Mouse (Mus musculus) right cerebral cortex, postnatal 25 days (tissue): Measurements from ENCODE around the gene Zfp385b.
A peak's percentile ranks its signal among the peaks of the same experiment; 100 is the strongest.

Experiments
- DNase-seq: peaks from one replicate; pipeline ENCODE4 v3.0.0; 2022

Gene Zfp385b

DNA sequence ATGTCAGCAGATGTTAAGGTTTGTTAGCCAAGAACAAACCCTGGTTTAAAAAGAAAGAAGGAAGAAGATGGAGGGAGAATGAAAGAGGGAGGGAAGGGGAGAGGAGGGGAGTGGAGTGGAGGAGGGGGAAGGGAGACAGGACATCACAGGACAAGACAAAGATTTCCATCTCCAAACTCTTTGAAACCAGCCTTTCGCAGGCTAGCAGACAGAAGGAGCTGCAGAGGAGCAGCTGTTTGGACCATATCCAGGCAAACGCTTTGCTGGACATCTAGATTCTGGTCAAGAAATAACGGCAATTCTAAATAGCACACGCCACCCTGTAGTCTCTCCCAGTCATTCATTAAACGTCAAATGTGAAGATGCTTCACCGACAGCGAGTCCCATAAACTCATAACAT, 38.0 kb downstream of the Zfp385b start:
- no peak for DNase-seq

DNA sequence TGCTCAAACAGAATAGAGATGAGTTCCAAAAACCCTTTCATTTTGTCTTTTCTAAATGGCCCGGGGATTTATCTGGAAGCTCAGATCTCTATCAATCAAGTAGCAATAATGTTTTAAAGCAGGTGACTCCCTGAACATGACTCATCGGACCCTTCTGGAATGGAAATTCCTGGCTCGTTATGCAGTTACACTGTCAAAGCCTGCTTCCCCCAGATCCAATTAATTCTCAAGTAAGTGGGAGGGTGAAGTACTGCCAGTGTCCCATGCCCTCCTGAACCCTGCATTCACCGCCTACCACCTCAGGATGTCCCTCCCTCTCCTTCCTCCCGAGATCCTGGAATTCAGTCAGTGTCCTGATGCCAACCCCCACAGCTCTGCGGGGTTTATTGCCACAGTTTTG, 41.7 kb downstream of the Zfp385b start:
- no peak for DNase-seq

DNA sequence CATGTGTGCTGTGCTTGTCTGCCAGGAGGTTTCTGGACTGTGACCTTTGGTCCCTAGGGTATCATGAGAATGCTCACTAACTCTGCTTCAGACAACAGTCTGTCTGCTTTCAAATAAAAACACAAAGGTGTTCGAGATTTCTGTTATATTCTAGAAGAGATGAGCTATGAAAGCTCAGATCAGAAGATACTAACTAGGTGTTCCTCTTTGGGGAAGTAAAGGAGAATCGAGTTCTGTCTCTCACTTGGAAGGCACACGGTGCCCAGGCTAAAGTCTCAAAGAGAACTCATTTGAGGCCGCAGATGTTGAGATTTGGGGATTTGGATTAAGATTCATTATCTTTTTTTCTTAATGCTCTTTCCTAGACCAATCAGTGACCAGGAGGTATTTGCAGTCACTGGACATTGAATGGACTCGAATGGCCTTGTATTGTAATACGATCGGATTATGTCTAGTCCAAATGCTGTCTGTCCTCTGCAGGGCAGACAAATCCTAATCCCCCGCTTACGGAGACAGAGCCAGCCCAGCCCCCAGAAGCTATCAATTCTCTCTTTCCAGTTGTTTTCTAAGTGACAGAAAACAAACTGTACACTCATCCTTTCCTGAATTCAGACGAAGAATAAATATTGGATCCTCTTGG, 42.3 kb downstream of the Zfp385b start:
- DNase-seq: no peak

DNA sequence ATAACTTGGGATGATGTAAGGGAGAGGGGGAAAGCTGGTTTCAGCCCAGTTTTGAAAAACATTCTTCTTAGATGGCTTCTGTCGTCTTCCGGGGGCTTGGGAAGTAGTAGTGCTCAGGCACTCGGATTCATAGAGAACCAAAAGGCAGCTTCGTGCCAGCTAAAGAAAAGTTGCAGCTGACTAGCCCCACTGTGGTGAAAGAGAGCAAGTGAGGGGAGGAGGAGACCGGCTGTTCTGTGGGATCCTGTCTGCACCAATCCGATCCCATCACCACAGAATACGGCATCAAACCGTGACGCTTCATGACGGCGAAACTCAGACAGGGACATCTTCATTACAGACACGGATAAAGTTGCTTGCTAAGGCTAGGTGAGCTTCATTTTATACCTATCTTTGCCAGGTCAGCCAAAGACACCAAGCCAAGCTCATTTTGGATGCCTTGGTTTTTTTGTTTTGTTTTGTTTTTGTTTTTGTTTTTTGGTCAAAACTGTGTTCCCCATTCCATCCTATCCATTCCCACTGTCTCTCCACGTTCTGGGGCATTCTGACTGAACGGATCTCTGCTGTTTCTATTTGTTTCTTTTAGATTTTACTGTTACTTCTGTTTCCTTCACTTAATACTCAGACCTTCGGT, 44.1 kb downstream of the Zfp385b start:
- no peak for DNase-seq

DNA sequence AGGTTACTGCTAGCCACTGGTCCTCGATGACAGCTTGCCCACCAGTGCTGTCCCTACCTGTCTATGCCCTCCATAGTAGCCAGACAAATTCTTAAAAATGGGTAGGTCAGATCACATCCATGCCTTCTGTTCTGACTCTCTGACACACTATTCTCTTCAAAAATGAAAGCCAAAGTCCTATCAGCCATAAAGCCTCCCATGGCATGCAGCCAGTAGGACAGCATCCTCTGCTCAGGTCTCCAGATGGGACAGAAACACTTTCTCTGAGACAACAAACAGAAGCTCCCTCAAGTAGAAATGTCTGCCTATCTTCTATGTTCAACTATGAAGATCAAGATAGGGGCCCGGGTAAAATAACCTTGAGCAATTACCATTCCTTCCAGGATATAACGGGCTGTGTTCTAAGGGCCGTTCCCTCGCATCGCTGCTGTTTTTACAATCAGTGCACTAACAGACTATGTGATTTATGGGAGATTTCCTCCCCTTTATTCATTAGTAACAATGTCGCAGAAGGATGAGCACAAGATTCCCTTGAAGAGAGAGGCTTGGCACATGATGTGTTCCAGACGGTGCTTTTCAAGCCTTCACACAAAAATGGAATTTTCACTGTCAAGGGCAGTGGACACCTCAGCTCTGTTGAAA, 49.3 kb downstream of the Zfp385b start:
- no peak for DNase-seq

DNA sequence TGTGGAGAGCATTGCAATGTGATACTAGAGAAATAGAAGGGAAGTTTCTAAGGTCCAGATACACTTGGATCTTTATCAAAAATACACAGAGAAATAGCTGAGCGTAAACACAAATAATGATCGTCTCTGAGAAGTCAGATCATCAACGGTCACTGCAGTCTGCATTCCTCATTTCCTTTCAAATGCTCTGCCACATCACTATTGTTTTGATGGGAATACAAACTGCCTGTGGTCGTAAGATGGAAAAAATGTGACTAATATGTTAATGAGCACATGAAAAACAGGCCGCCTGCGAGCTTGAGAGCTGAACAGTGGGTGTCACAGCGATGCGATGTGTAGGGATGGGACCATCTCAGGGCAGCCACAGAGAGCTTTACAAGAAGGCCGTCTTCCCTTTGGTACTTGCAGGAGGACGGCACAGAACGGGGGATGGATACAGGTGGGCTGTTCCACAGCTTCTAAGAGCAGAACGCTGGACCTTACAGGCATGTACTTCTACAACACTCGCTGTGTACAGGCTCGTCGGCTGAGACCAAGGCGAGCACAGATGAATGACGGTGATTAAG, 51.0 kb downstream of the Zfp385b start:
- DNase-seq: peak; percentile 43

DNA sequence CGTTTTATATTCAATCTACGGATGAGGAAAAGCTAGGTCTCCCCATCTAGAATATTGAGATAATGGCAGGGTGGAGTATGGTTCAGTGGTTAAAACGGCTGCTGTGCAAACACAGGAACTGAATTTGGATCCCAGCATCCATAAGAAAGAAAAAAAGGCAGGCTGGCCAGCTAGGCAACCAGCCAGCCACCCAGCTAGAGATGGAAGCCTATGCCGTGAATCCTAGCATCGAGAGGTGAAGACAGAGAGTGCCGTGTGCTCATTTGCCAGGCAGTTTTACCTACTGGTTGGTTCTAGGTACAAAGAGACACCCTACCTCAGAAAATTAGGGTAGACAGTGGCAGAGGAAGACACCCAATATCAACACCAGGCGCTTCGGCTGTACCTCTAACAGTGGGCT, 57.5 kb downstream of the Zfp385b start:
- no peak for DNase-seq

DNA sequence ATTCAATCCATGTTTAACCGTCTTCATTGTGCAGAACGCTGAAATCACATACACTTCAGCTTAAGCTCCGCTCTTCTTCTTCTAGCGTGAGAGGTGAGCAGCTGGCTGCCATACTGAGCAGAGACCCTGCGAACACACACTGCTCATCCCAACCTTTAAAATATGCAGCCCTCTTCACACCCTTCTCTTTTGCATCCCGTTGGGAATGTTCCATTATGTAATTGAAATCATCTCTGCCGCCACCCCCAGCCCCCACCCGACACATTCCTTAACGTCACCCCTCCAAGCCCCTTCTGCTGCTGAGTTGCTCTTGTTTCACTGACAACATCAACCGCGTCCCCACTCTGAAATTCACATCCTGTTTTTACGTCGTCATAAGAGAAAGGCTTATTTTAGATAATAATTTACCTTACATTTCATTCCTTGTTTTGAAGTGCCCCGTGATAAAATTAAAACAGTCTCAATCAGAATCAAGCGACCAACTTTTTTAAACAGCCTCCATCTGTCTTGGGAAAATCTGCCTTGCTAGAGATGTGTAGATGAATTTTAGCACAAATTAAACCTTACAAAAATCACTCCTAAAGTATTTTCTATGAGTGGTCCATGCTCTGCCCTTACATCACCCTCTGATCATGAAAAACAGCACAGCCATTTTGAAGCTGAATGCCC, 60.9 kb downstream of the Zfp385b start:
- DNase-seq: peak; percentile 50

DNA sequence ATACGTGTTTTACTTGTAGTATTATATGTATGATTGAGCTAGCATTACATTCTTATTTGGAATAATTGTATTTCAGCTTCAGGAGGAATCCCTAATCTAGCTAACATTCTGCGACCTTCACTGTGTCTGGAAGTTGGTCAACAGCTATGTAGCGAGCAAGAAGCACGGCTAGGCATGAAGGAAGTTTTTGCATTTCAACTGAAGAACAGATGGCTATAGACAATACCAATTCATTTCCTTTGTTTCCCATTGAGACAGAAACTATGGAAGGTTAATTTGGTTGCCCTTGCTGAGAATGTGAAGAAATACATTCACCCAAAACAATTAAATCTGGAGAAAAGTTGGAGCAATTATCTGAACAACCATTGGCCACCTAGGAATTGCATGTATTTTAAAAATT, 66.9 kb downstream of the Zfp385b start:
- DNase-seq: no peak

DNA sequence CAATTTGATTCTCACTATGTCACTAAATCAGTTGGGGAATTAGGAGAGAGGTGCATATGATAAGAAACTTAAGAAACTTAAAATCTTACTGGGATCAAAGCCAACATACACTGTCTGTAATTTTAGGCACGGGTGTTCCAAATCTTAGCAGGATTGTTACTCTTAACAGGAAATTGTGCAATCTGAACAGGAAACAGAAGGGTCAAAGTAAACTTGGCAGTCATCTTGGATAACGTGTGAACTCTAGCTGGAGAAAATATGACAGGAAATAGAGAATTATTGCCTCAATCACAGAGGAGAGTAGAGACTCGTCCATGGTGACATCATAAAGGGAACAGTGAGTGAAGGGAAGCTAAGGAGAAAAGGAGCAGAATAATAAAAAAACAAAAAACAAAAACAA, 69.8 kb downstream of the Zfp385b start:
- DNase-seq: no peak

DNA sequence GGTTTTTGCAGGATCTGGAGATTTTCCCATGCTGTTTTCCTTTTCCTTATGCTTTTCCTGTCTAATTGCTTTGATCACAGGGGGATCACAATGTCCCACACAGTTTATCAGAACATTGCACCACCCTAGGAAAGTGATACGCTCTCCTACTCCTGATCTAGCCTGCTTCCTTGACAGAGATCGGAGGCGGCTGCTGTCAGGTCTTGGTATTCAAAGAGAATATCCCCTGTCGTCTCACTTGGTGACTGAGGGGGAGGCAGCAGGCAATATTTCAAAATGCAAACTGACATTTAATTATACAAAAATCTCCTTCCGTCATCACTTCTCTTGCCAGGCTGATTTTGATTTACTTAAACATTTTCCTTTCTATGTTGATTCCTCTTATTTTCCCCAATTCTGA, 73.0 kb downstream of the Zfp385b start:
- DNase-seq: no peak

DNA sequence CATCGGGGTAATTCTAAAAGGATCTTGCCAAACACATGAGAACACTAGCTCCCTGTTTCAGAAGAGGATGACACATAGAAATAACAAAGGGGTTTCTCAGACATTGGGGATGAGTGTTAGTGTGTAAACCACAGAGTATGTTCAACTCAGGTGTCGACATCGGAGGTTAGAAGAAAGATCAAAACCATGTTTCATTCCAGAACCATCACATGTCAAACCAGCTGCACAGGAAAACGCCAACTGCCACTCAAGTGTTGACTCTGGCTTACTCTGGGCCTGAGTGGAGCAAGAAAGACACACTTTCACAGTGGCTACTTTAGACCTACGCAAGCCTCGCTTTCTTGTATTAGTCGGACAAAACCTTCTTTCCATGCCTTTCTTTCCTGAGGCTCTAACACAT, 74.2 kb downstream of the Zfp385b start:
- no peak for DNase-seq

DNA sequence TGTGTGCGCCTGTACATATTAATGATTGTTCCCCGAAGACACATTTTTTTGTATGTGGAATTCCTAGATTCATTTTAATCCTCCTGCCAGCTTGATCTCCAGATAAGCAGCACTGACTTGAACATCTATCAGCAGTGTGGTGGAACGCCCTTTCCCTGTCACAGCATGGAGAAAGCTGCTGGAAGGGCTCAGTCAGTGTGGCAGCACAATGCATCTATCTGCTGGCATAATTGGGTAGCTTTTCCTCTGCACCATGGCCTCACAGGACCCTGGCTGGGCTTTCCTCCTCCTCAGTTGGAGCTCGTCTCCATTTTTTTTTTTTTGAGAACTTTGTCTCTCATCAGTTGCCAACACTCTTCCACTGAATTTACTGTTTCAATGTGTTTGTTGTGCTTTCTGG, 77.1 kb downstream of the Zfp385b start:
- no peak for DNase-seq

DNA sequence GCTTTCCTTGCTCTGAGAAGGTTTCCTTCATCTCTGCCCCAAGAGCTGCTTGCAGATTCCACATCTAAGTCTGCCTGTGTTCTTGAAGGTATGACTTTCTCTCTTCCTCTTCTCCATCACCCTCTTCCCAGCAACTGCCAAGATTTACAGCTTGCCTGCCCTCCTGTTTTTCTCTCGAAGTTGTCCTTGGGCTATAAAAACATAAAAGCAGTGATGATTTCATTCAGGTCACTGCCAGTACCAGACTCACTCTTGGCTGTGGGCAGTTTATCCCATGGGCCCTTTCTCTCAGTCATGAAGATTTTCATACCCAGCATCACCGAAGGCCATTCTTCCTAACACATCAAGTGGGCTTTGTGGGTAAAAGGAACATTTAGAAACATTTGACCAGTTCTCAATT, 89.2 kb downstream of the Zfp385b start:
- DNase-seq: no peak

DNA sequence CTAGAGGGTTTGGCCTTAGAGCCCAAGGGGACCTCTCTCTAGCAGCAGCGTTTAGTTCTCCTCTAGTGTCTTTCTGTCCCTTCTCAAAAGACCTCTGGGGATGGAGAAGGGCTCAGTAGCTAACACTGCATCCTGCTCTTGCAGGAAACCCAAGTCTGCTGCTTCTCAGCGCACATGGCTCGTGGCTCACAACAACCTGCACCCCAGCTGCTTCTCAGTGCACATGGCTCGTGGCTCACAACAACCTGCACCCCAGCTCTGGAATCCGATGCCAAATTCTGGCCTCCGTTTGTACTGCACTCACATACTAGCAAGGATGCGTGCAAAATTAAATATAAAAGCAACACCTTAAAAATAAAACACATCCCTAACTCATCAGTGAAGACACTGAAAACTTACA, 92.6 kb downstream of the Zfp385b start:
- DNase-seq: no peak

DNA sequence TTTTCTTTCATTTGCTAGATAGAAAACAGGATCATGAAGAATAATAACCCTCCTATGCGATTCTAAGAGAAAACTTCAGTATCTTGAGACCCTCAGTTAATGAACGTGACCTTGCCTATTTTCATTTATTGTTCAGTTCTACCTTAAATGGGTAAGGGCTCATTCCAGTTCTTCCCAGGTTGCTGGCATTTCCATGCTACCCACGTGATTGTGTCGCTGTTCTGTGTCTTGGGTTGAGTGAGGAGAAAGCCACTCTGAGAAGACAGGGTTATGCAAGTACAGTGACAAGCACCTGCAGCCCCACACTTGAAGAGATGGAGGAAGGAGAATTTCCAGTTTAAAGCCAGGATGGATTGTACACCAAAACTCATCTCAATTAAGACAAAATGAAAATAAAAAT, 98.6 kb downstream of the Zfp385b start:
- DNase-seq: no peak

DNA sequence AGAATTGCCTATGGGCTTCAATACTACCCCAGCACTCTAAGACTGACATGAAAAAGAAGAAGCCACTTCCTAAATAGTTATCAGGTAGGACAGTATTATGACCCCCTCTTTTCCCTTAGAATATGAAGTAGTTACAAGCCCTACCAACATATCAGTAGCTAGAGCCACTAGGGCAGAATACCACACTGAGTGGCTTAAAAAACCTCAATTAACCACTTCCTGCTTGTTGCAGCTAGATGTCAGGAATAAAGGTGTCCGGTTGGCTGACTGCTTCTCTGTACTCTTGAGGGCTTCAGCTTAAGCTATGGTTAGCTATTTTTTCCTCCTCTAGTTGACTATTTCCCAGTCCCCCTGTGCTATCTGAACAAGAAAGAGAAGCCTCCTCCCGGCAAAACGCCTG, 103.1 kb downstream of the Zfp385b start:
- no peak for DNase-seq

DNA sequence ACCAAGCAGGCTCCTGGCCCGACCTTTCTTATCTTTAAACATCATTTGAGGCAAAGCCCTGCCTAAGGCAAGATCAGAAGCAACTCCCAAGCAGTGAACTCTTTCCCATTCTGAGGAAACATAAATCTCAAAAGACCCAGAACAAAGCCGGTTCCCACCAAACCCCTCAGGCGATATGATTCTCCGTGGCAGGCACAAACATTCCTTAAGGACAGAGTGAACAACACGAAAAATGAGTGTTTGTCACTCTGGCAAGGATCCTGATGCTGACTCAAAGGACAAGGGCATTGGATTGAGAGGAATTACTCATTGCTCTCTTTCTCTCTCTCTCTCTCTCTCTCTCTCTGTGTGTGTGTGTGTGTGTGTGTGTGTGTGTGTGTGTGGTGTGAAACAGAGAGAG, 105.6 kb downstream of the Zfp385b start:
- no peak for DNase-seq

DNA sequence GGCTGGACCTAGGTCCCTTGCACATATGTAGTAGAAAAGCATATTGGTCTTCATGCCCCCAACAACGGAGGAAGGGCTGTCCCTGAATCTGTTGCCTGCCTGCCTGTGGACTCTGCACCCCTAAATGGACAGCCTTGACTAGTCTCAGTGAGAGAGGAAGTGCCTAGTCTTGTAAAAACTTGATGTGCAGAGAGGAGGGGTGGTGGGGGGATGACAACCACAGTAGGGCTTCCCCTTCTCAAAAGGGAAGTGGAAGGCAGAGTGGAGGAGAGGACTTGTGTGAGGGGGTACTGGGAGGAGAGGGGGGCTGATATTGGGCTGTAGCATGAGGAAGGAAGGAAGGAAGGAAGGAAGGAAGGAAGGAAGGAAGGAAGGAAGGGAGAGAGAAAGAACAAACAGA, 107.7 kb downstream of the Zfp385b start:
- no peak for DNase-seq

DNA sequence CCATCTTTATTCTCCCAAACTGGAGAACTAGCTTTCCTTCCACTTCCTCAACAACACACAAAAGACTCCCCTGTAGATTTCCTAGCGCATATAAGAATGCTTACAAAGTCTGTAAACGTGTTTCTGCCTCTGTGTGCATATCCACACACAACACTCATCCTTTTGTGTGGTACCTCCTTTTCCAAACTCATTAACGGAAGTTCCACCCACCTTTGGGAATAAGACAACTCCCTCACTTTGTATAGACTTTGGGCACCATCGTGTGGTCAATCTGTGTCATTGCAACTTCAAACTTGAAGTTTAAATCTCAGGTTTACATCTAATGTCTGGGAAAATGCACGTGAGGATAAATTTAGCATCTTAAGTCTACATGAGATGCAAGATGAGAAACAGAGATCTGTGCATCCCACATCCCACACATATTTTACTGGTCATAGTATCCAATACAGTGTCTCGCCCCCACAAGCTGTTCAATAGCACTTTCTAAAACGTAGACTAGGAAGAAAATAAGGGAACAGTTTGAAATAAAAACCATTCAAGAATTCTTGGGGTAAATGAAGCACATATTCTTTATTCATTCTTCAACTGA, 110.1 kb downstream of the Zfp385b start:
- peak; percentile 23 for DNase-seq

DNA sequence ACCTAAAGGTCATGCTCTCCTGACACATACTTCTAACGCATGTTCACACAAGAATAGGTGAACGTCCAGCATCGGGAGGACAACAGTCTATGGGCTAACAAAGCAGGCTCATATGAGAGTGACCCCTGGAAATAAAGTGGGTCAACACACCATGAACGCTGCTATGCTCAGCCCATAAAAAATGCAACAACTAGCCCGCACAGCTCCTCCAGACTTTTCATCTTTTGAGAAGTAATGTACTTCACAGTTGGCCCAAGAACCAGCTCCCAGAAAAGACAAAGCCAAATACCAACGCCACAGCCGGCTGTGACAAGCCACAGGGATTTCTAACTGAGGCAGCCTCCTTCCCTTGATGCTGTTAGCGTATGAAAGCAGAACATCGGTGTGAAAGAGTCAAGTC, 112.3 kb downstream of the Zfp385b start:
- DNase-seq: no peak

DNA sequence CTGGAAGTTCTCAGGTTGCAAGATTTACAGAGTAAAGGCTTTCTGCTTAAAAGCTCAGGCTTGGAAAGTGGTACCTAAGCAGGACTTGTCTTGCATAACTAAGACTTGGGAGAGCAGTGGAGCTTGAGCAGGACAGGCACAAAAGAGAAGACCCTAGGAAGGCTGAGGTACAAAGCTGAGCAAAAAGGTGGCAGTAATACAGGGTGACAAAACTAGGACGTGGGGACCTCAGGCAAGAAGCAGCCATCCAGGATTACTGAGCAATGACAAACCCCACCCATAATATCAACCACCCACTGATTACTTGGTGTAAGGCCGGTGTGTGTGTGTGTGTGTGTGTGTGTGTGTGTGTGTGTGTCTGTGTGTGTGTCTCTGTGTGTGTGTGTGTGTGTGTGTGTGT, 114.0 kb downstream of the Zfp385b start:
- DNase-seq: no peak

DNA sequence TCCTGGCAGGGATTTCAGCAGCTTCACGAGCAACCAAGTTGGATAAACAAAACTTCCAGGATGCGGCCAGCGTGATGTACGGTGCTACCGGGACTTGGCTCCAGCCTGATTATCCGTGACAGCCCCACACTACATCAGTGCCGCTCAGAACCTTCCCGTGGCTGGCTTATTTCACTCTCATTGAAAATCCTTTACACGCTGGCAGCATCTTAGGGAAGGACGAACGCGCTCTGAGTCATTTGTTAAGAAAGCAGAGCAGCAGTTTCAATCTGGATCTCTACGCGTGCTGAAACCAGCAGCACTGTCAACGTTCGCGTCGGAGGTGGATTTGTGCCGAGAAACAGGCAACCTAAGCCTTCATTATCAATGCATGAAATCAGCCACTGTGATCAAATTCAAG, 116.4 kb downstream of the Zfp385b start:
- peak; percentile 58 for DNase-seq
